Mouse (Mus musculus) cortical plate, adult 2 months (tissue): ENCODE data around the gene Actr5.
A peak's percentile ranks its signal among the peaks of the same experiment; 100 is the strongest.

ENCODE experiments used
- CTCF ChIP-seq: fragments of 200-500 bp; IDR thresholded peaks from 2 replicates; pipeline ENCODE4 v1.5.1; 2011; ENCODE audit warnings: mild to moderate bottlenecking, control low read depth, low read length; ENCODE audit not compliant: insufficient read depth; ENCODE audit errors: extremely low read depth
- POLR2A ChIP-seq: fragments of 200-500 bp; IDR thresholded peaks from 2 replicates; pipeline ENCODE4 v1.6.1; 2011; ENCODE audit warnings: mild to moderate bottlenecking, low read length, control low read depth; ENCODE audit not compliant: insufficient read depth; ENCODE audit errors: extremely low read depth

- TF ChIP-seq CTCF (no peak), POLR2A (0 out of 2 replicates have a peak, but pooled peaks have one; percentile 12)
These were observed 44.8 kb downstream of the Actr5 start for GRCm38 (mm10) chr2:158669199-158670195.
